Mouse (Mus musculus) kidney, embryonic 14.5 days (tissue): ENCODE measurements at regions not wholly inside any gene's neighbourhood (a gene's known extent, or its start where the extent isn't known, plus 50 kb on each side); places are given as distances from the start of the nearest gene placed in this dataset.

Source experiments
- ATAC-seq: fragments of 200-750 bp; cut with Nextera tagmentation; 2 replicates; pipeline ENCODE4 v1.8.0; 2017; ENCODE audit warnings: moderate number of reproducible peaks, mild to moderate bottlenecking, moderate TSS enrichment, moderate library complexity; ENCODE audit not compliant: low FRiP score, low TSS enrichment
- H3K27ac ChIP-seq: fragments of 300-500 bp; sonication (generic); 2 replicates; pipeline ENCODE4 v1.5.1; 2014; ENCODE audit warnings: low read depth, mild to moderate bottlenecking, low read length, moderate library complexity, mixed read lengths
- H3K27me3 ChIP-seq: fragments of 300-500 bp; sonication (generic); 2 replicates; pipeline ENCODE4 v1.6.1; 2014; ENCODE audit warnings: mild to moderate bottlenecking, low read length; ENCODE audit not compliant: control insufficient read depth, insufficient read depth
- H3K36me3 ChIP-seq: fragments of 300-500 bp; sonication (generic); 2 replicates; pipeline ENCODE4 v1.6.1; 2014; ENCODE audit warnings: low read length, mixed read lengths; ENCODE audit not compliant: control insufficient read depth, insufficient read depth
- H3K4me1 ChIP-seq: fragments of 300-500 bp; sonication (generic); 2 replicates; pipeline ENCODE4 v1.6.1; 2014; ENCODE audit warnings: low read length, mixed read lengths; ENCODE audit not compliant: control insufficient read depth, insufficient read depth
- H3K4me2 ChIP-seq: fragments of 300-500 bp; sonication (generic); replicated peaks from 2 replicates; pipeline ENCODE4 v1.6.1; 2014; ENCODE audit warnings: low read depth, mild to moderate bottlenecking, low read length
- H3K4me3 ChIP-seq: fragments of 300-500 bp; sonication (generic); 2 replicates; pipeline ENCODE4 v1.5.1; 2014; ENCODE audit warnings: mild to moderate bottlenecking, low read length
- H3K9ac ChIP-seq: fragments of 300-500 bp; sonication (generic); 2 replicates; pipeline ENCODE4 v1.6.1; 2014; ENCODE audit warnings: low read depth, mild to moderate bottlenecking, low read length, moderate library complexity
- H3K9me3 ChIP-seq: fragments of 300-500 bp; sonication (generic); 2 replicates; pipeline ENCODE4 v1.6.1; 2016; ENCODE audit warnings: low read length; ENCODE audit not compliant: control insufficient read depth
- WGBS: fragments of 180-500 bp; shearing (Covaris S2); extraction: QIAGEN DNeasy Blood & Tissue Kit; methylation state at CpG from one replicate; pipeline ENCODE4 v1.1.7; 2014; 5-methylcytosine and 5-hydroxymethylcytosine counted together

DNA sequence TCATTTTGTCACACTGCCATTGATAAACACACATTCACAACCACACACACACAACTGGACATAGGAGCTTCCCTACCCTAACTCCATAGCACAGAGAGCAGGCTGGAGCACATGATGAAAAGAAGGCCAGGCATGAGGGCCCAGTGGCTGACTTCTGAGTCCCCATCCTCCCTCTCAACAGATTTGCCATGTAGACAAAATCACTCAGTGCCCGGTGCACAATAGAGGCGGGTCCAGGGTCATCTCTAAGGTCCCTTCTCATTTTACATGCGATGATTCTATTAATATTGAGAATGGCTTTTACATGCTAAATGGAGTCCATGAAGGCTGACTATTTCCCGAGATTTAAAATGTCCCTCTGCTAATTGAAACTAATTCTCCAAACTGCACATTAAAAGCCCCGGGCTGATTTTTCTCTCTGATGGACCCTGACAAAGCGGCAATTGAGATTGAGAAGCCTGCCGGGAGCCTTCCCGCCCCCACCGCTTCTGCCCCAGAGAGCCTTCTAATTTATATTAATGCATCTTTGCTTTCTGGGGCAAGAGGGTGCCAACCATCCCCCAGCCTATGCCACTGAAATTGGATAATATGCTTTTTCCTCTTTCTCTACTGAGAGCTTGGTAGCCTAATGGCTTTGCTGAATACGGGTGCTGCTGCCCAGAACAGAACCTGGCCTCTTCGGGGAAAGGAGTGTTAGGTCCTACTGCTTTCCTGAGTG is 252.7 kb upstream of the Dio3 start:
- Histone ChIP-seq H3K9ac (no peak overlapping the region), H3K27me3 (no peaks in the 10 kb centered on the region), H3K4me1 (no peaks in the 10 kb centered on the region), H3K27ac (no peak overlapping the region), H3K4me2 (no peak overlapping the region), H3K4me3 (no peak overlapping the region), H3K9me3 (no peaks in the 10 kb centered on the region), H3K36me3 (no peaks in the 10 kb centered on the region)
- WGBS: 58% methylated on average over 11 of the region's 11 CpGs
- no peak for ATAC-seq

GRCm38 (mm10) chr12:110027345-110027744 is 251.5 kb upstream of the Dio3 start:
- Histone ChIP-seq H3K4me3 (no peak overlapping the region), H3K27me3 (no peaks in the 10 kb centered on the region), H3K9me3 (no peaks in the 10 kb centered on the region), H3K4me2 (no peak overlapping the region), H3K9ac (no peak overlapping the region), H3K27ac (no peak overlapping the region), H3K36me3 (no peaks in the 10 kb centered on the region), H3K4me1 (no peaks in the 10 kb centered on the region)
- ATAC-seq: no peak
- WGBS: 73% methylated on average over 6 of the region's 6 CpGs

DNA sequence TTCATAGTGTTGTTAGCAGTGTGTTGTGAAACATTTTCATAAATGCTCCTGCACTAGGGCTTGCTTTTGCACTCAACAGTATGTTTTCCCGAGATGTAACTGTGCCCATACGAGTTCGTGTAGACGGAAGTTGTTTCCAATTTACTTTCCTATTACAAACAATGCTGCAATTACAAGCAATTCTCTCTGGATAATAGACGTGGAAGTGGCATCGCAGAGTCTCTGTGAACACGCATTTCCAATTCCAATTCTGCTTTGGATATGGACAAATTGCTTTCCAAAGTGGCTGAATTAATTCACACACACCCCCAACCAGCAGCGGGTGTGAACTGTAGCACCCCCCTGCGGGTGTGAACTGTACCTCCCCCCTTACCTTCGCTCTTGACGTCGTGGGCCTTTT is 250.9 kb upstream of the Dio3 start:
- H3K27me3 ChIP-seq: no peaks in the 10 kb centered on the region
- H3K9me3 ChIP-seq: no peaks in the 10 kb centered on the region
- no peak for ATAC-seq
- H3K4me3 ChIP-seq: no peak overlapping the region
- H3K27ac ChIP-seq: no peak overlapping the region
- H3K4me2 ChIP-seq: no peak overlapping the region
- no peaks in the 10 kb centered on the region for H3K4me1 ChIP-seq
- 63% methylated on average over 12 of the region's 12 CpGs for WGBS
- no peaks in the 10 kb centered on the region for H3K36me3 ChIP-seq
- H3K9ac ChIP-seq: no peak overlapping the region

- Histone ChIP-seq H3K4me2 (no peak overlapping the region), H3K27me3 (no peaks in the 10 kb centered on the region), H3K4me1 (no peaks in the 10 kb centered on the region), H3K9ac (no peak overlapping the region), H3K9me3 (no peaks in the 10 kb centered on the region), H3K36me3 (no peaks in the 10 kb centered on the region), H3K27ac (no peak overlapping the region), H3K4me3 (no peak overlapping the region)
- 52% methylated on average over 9 of the region's 9 CpGs for WGBS
- ATAC-seq: no peak
Measured at GRCm38 (mm10) chr12:110028646-110029045, 250.2 kb upstream of the Dio3 start.

- H3K9ac ChIP-seq: no peak overlapping the region
- H3K27ac ChIP-seq: no peak overlapping the region
- no peaks in the 10 kb centered on the region for H3K27me3 ChIP-seq
- no peaks in the 10 kb centered on the region for H3K9me3 ChIP-seq
- H3K4me3 ChIP-seq: no peak overlapping the region
- WGBS: 58% methylated on average over 6 of the region's 6 CpGs
- no peak overlapping the region for H3K4me2 ChIP-seq
- H3K4me1 ChIP-seq: no peaks in the 10 kb centered on the region
- ATAC-seq: no peak
- no peaks in the 10 kb centered on the region for H3K36me3 ChIP-seq
Measured at GRCm38 (mm10) chr12:110031326-110031725, 247.5 kb upstream of the Dio3 start.

DNA sequence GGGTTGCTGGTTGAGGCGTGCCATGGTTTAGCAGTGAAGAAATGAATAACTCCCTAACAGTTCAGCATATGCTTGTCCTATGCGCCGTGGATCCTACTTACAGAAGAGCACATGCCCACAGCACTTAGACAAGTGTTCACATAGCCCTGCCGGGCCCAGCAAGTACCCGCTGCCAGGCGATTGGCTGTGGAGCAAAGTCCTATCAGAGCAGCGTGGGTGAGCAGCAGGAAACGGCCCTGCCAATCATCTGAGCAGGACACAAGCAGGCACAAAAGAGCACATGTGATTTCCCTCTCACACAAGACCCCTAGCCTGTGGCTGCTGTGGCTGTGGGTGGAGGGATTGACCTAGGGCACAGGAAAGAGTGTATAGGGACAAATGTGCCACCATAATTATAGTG is 243.7 kb upstream of the Dio3 start:
- H3K27ac ChIP-seq: no peak overlapping the region
- no peaks in the 10 kb centered on the region for H3K36me3 ChIP-seq
- H3K4me3 ChIP-seq: no peak overlapping the region
- H3K4me2 ChIP-seq: no peak overlapping the region
- no peak for ATAC-seq
- no peaks in the 10 kb centered on the region for H3K27me3 ChIP-seq
- 88% methylated on average over 8 of the region's 8 CpGs for WGBS
- H3K4me1 ChIP-seq: no peaks in the 10 kb centered on the region
- H3K9me3 ChIP-seq: no peaks in the 10 kb centered on the region
- no peak overlapping the region for H3K9ac ChIP-seq

GRCm38 (mm10) chr12:110040682-110041081 is 238.2 kb upstream of the Dio3 start:
- no peak for ATAC-seq
- Histone ChIP-seq H3K27me3 (no peaks in the 10 kb centered on the region), H3K36me3 (no peaks in the 10 kb centered on the region), H3K9ac (no peak overlapping the region), H3K4me2 (no peak overlapping the region), H3K27ac (no peak overlapping the region), H3K4me1 (no peaks in the 10 kb centered on the region), H3K9me3 (no peaks in the 10 kb centered on the region), H3K4me3 (no peak overlapping the region)
- WGBS: 40% methylated on average over 15 of the region's 15 CpGs

- Histone ChIP-seq H3K27ac (no peak overlapping the region), H3K27me3 (no peaks in the 10 kb centered on the region; the same call in 1 of the 2 replicates), H3K36me3 (no peaks in the 10 kb centered on the region), H3K9ac (no peak overlapping the region), H3K9me3 (no peaks in the 10 kb centered on the region), H3K4me3 (no peak overlapping the region), H3K4me1 (no peaks in the 10 kb centered on the region), H3K4me2 (no peak overlapping the region)
- ATAC-seq: no peak
- WGBS: 70% methylated on average over 3 of the region's 3 CpGs
Measured at GRCm38 (mm10) chr12:110041782-110042181, 237.1 kb upstream of the Dio3 start.

GRCm38 (mm10) chr12:110044266-110044665 is 234.6 kb upstream of the Dio3 start:
- 85% methylated on average over 5 of the region's 5 CpGs for WGBS
- Histone ChIP-seq H3K9ac (no peak overlapping the region), H3K27me3 (no peaks in the 10 kb centered on the region; the same call in 1 of the 2 replicates), H3K4me1 (no peaks in the 10 kb centered on the region), H3K36me3 (no peaks in the 10 kb centered on the region), H3K9me3 (no peaks in the 10 kb centered on the region), H3K4me3 (no peak overlapping the region), H3K27ac (no peak overlapping the region), H3K4me2 (no peak overlapping the region)
- ATAC-seq: no peak
